Mouse (Mus musculus): ENCODE measurements around the gene Pex16. TPM values are rescaled to one million over a fixed set of nuclear protein-coding genes. Genes with fewer than 3 reads are reported as not detected.

Pex16 gene
- polyA plus RNA-seq, 1 experiment from 2014 or later = 18.2 TPM

- Histone ChIP-seq H3K36me3 (ENCODE audit: control insufficient read depth, insufficient read depth, low read length) (no peaks in the 10 kb centered on the region), H3K4me3 (ENCODE audit: low read depth, low read length) (no peak overlapping the region), H3K9me3 (ENCODE audit: control insufficient read depth, low read length) (no peaks in the 10 kb centered on the region), H3K27me3 (ENCODE audit: control insufficient read depth, insufficient read depth, low read length) (peaks cover 2% of the 10 kb centered on the region; the same call in 1 of the 2 replicates), H3K27ac (ENCODE audit: low read depth, low read length) (peak overlapping the region; percentile 73), H3K4me2 (ENCODE audit: low read depth, low read length, severe bottlenecking) (peak overlapping the region; percentile 59; the same call in 1 of the 2 replicates), H3K4me1 (replicated peaks; ENCODE audit: control insufficient read depth, insufficient read depth, low read length) (peaks cover 41% of the 10 kb centered on the region), H3K9ac (ENCODE audit: low read length) (0 out of 2 replicates have a peak overlapping the region, but pooled peaks have one; percentile 24)
- no peak for ATAC-seq (replicated peaks; ENCODE audit: low FRiP score)
- WGBS = 2% methylated on average over 10 of the region's 10 CpGs
- DNase-seq (ENCODE audit: low spot score) = peak; percentile 80
Measured at GRCm38 (mm10) chr2:92371971-92372690, 2.3 kb upstream of the Pex16 start.

DNA sequence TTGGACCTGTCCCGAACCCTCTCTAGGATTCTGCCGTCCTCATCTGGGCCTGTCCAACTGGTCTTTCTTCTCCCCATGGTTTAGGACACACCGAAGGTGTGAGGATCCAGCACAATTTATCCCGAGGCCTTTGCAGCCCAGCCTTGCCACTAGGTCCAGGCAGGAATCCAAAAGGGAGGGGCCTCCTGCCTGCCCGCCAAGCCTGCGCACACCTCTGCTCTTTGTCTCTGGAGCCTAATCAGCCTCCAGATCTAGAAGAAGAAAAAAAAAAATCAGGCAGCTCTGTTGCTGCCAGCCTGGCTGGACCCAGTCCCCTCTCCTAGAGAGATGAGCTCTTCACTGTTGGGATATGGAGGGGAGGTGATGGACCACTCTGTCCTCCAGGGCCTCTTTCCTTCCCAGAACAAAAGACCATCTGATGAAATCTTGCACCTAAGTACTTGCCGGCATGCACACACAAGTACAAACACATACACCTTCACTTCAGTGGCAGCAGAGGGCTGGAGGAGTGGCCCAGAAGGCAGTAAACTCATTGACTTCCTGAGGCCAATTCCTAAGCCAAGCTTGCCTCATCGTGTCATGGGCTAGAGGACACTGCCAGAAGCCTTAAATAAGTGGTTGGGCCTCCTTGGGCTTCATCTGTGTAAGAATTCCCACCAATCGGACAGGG, 1.6 kb upstream of the Pex16 start:
- Histone ChIP-seq H3K9ac (ENCODE audit: low read length) (peak overlapping the region; percentile 23; the same call in 1 of the 2 replicates), H3K36me3 (ENCODE audit: control insufficient read depth, insufficient read depth, low read length) (no peaks in the 10 kb centered on the region), H3K4me3 (ENCODE audit: low read depth, low read length) (no peak overlapping the region), H3K27ac (ENCODE audit: low read depth, low read length) (peak overlapping the region; percentile 73), H3K27me3 (ENCODE audit: control insufficient read depth, insufficient read depth, low read length) (peaks cover 2% of the 10 kb centered on the region; the same call in 1 of the 2 replicates), H3K4me1 (replicated peaks; ENCODE audit: control insufficient read depth, insufficient read depth, low read length) (peaks cover 41% of the 10 kb centered on the region), H3K9me3 (ENCODE audit: control insufficient read depth, low read length) (no peaks in the 10 kb centered on the region), H3K4me2 (ENCODE audit: low read depth, low read length, severe bottlenecking) (0 out of 2 replicates have a peak overlapping the region, but pooled peaks have one; percentile 18)
- DNase-seq (ENCODE audit: low spot score) = no peak
- 21% methylated on average over 9 of the region's 9 CpGs for WGBS
- no peak for ATAC-seq (replicated peaks; ENCODE audit: low FRiP score)

GRCm38 (mm10) chr2:92373437-92373813, 1.1 kb upstream of the Pex16 start:
- Histone ChIP-seq H3K27ac (ENCODE audit: low read depth, low read length) (peak overlapping the region; percentile 73), H3K4me2 (ENCODE audit: low read depth, low read length, severe bottlenecking) (0 out of 2 replicates have a peak overlapping the region, but pooled peaks have one; percentile 8), H3K27me3 (ENCODE audit: control insufficient read depth, insufficient read depth, low read length) (peaks cover 2% of the 10 kb centered on the region; the same call in 1 of the 2 replicates), H3K36me3 (ENCODE audit: control insufficient read depth, insufficient read depth, low read length) (no peaks in the 10 kb centered on the region), H3K4me3 (ENCODE audit: low read depth, low read length) (no peak overlapping the region), H3K9ac (ENCODE audit: low read length) (no peak overlapping the region), H3K9me3 (ENCODE audit: control insufficient read depth, low read length) (no peaks in the 10 kb centered on the region), H3K4me1 (replicated peaks; ENCODE audit: control insufficient read depth, insufficient read depth, low read length) (peaks cover 41% of the 10 kb centered on the region)
- DNase-seq (ENCODE audit: low spot score) (no peak), ATAC-seq (replicated peaks; ENCODE audit: low FRiP score) (no peak)
- 66% methylated on average over 11 of the region's 11 CpGs for WGBS

DNA sequence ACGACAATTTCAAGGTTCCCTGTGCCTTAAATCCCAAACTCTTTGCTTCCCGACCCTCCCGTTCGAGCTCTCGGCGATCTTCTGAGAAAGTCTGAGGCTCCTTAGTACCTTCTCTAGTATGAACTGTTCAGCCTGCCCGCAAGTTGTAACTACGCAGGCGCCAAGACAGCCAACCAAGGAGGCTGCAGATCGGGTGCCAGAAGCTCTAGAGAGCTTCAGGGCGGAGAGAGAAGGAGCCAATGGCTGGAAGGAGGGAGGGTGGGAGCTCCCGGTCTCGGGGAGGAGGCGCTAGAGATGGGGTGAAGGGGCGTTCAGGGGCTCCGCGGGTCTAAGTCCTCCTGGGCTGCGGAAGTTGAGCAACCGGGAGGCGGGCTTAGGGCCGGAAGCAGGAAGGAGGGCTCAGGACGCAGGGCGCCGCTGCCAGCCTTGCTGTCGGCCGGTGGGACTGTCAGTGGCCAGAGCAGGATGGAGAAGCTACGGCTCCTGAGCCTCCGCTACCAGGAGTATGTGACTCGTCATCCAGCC, 685 bp downstream of the Pex16 start:
- Histone ChIP-seq H3K4me1 (replicated peaks; ENCODE audit: control insufficient read depth, insufficient read depth, low read length) (peaks cover 39% of the 10 kb centered on the region), H3K4me2 (ENCODE audit: low read depth, low read length, severe bottlenecking) (peak overlapping the region; percentile 93), H3K9me3 (ENCODE audit: control insufficient read depth, low read length) (no peaks in the 10 kb centered on the region), H3K9ac (ENCODE audit: low read length) (peak overlapping the region; percentile 69), H3K36me3 (ENCODE audit: control insufficient read depth, insufficient read depth, low read length) (no peaks in the 10 kb centered on the region; the same call in 1 of the 2 replicates), H3K27ac (ENCODE audit: low read depth, low read length) (peak overlapping the region; percentile 92), H3K27me3 (ENCODE audit: control insufficient read depth, insufficient read depth, low read length) (no peaks in the 10 kb centered on the region), H3K4me3 (ENCODE audit: low read depth, low read length) (peak overlapping the region; percentile 72)
- peak; percentile 95 for DNase-seq (ENCODE audit: low spot score)
- ATAC-seq (replicated peaks; ENCODE audit: low FRiP score) = peak; percentile 89
- under 1% methylated on average over 29 of the region's 29 CpGs for WGBS

DNA sequence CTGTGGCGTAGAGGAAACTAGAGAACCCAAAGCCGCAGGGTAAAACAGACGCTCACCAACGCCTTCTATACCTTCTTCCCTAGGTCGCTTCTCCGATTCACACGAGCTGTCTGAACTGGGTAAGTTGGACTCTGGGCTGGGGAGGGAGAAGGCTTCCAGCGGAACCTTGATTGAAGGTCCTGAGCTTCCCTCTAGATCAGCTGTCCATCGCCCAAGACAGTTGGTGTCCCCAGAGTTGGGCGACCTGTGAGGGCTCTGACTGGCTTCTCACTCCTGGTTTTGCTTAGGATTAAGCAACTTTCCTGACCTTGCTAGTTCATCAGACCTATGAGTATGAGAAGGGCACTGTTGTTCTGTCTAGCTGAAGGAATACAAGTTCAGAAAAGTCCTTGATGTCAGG, 1.3 kb downstream of the Pex16 start:
- Histone ChIP-seq H3K4me3 (ENCODE audit: low read depth, low read length) (peak overlapping the region; percentile 72), H3K9ac (ENCODE audit: low read length) (peak overlapping the region; percentile 69), H3K27ac (ENCODE audit: low read depth, low read length) (no peak overlapping the region), H3K4me1 (replicated peaks; ENCODE audit: control insufficient read depth, insufficient read depth, low read length) (peaks cover 34% of the 10 kb centered on the region), H3K36me3 (ENCODE audit: control insufficient read depth, insufficient read depth, low read length) (no peaks in the 10 kb centered on the region; the same call in 1 of the 2 replicates), H3K4me2 (ENCODE audit: low read depth, low read length, severe bottlenecking) (peak overlapping the region; percentile 93), H3K27me3 (ENCODE audit: control insufficient read depth, insufficient read depth, low read length) (no peaks in the 10 kb centered on the region), H3K9me3 (ENCODE audit: control insufficient read depth, low read length) (no peaks in the 10 kb centered on the region)
- no peak for ATAC-seq (replicated peaks; ENCODE audit: low FRiP score)
- WGBS = 17% methylated on average over 10 of the region's 10 CpGs
- no peak for DNase-seq (ENCODE audit: low spot score)

DNA sequence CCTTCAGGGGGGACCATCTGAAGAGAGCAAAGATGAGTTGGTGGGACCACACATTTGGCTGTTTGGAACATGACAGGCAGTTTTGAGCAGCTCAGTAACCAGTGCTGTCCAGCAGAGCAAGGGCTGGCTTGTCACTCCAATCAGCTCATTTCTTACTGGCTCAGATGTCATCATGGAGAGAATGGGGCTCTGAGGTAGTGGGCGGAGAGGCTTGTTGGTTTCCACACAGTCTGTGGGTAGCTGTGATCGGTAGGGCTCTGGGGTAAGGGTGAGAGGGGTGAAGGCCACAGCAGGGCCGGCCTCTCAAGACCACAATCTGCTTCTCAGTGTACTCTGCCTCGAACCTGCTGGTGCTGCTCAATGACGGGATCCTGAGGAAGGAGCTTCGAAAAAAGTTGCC, 1.8 kb downstream of the Pex16 start:
- 83% methylated on average over 6 of the region's 6 CpGs for WGBS
- Histone ChIP-seq H3K4me3 (ENCODE audit: low read depth, low read length) (peak overlapping the region; percentile 72), H3K9me3 (ENCODE audit: control insufficient read depth, low read length) (no peaks in the 10 kb centered on the region), H3K27ac (ENCODE audit: low read depth, low read length) (no peak overlapping the region), H3K36me3 (ENCODE audit: control insufficient read depth, insufficient read depth, low read length) (no peaks in the 10 kb centered on the region; the same call in 1 of the 2 replicates), H3K27me3 (ENCODE audit: control insufficient read depth, insufficient read depth, low read length) (no peaks in the 10 kb centered on the region), H3K4me2 (ENCODE audit: low read depth, low read length, severe bottlenecking) (peak overlapping the region; percentile 93; the same call in 1 of the 2 replicates), H3K4me1 (replicated peaks; ENCODE audit: control insufficient read depth, insufficient read depth, low read length) (peaks cover 32% of the 10 kb centered on the region), H3K9ac (ENCODE audit: low read length) (peak overlapping the region; percentile 69; the same call in 1 of the 2 replicates)
- ATAC-seq (replicated peaks; ENCODE audit: low FRiP score) (no peak), DNase-seq (ENCODE audit: low spot score) (no peak)

GRCm38 (mm10) chr2:92377320-92377719, 2.8 kb downstream of the Pex16 start:
- Histone ChIP-seq H3K36me3 (ENCODE audit: control insufficient read depth, insufficient read depth, low read length) (no peaks in the 10 kb centered on the region; the same call in 1 of the 2 replicates), H3K4me3 (ENCODE audit: low read depth, low read length) (no peak overlapping the region), H3K4me2 (ENCODE audit: low read depth, low read length, severe bottlenecking) (no peak overlapping the region), H3K4me1 (replicated peaks; ENCODE audit: control insufficient read depth, insufficient read depth, low read length) (peaks cover 23% of the 10 kb centered on the region), H3K9ac (ENCODE audit: low read length) (no peak overlapping the region), H3K27me3 (ENCODE audit: control insufficient read depth, insufficient read depth, low read length) (no peaks in the 10 kb centered on the region), H3K9me3 (ENCODE audit: control insufficient read depth, low read length) (no peaks in the 10 kb centered on the region), H3K27ac (ENCODE audit: low read depth, low read length) (no peak overlapping the region)
- 89% methylated on average over 7 of the region's 7 CpGs for WGBS
- ATAC-seq (replicated peaks; ENCODE audit: low FRiP score) (no peak), DNase-seq (ENCODE audit: low spot score) (no peak)

- H3K9ac ChIP-seq (ENCODE audit: low read length) = no peak overlapping the region
- H3K9me3 ChIP-seq (ENCODE audit: control insufficient read depth, low read length) = no peaks in the 10 kb centered on the region
- ATAC-seq (replicated peaks; ENCODE audit: low FRiP score) (no peak), DNase-seq (ENCODE audit: low spot score) (no peak)
- H3K27me3 ChIP-seq (ENCODE audit: control insufficient read depth, insufficient read depth, low read length) = no peaks in the 10 kb centered on the region
- H3K4me3 ChIP-seq (ENCODE audit: low read depth, low read length) = no peak overlapping the region
- no peak overlapping the region for H3K27ac ChIP-seq (ENCODE audit: low read depth, low read length)
- WGBS = 82% methylated on average over 17 of the region's 17 CpGs
- H3K4me1 ChIP-seq (replicated peaks; ENCODE audit: control insufficient read depth, insufficient read depth, low read length) = peaks cover 8% of the 10 kb centered on the region
- H3K36me3 ChIP-seq (ENCODE audit: control insufficient read depth, insufficient read depth, low read length) = peaks cover under 1% of the 10 kb centered on the region; the same call in 1 of the 2 replicates
- no peak overlapping the region for H3K4me2 ChIP-seq (ENCODE audit: low read depth, low read length, severe bottlenecking)
Measured at GRCm38 (mm10) chr2:92379783-92380494, 5.5 kb downstream of the Pex16 start.

Data from forebrain, embryonic 11.5 days (tissue).